In the genomic region with DNA sequence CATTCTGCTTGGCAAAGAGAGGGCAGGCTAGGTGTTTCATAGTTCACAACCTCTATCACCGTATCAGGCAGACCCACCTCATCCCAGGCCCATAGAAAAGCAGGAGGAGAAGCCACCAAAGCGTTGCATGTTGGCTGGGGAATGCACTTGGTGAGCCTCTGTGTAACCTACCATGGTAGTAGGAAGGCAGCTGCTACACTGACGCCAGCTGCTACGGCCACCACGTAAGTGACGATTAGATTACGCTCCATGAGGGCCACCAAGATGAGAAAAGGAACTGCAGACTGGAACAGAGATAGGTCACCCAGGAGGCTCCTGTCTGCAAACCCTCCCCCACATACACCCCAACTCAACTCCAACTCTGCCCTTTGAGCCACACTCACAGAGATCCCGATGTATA, we compare ENCODE assay signal across 33 mouse cellular contexts. TPM values are rescaled to one million over a fixed set of nuclear protein-coding genes. Genes with fewer than 3 reads are reported as not detected.
"Had no signal": no experiment of that assay in that cellular context is flagged by ENCODE, and none has a peak within 500 bp of the region (broad histone marks: within the 10 kb centered on the region; RNA-seq: fewer than 3 reads in every experiment).

No protein-coding gene starts in this region.

- H3K27me3 ChIP-seq: heart, embryonic 15.5 days; hindbrain, embryonic 12.5 days; hindbrain, embryonic 13.5 days; hindbrain, embryonic 15.5 days; intestine, embryonic 15.5 days; kidney, embryonic 15.5 days had no signal

- H3K4me2 ChIP-seq: heart, embryonic 11.5 days; heart, embryonic 12.5 days; heart, embryonic 13.5 days; heart, embryonic 15.5 days; hindbrain, embryonic 12.5 days; hindbrain, embryonic 13.5 days; hindbrain, embryonic 14.5 days; hindbrain, embryonic 15.5 days; intestine, embryonic 15.5 days; kidney, embryonic 15.5 days had no signal

- H3K36me3 ChIP-seq: heart, embryonic 10.5 days; heart, embryonic 12.5 days; heart, embryonic 13.5 days; heart, embryonic 15.5 days; hindbrain, embryonic 15.5 days; intestine, embryonic 15.5 days had no signal

- DNase-seq: heart, postnatal 10 days; heart, postnatal 14 days; heart, postnatal 36 days; heart, postnatal 4 days; kidney, adult 11 months; kidney, adult 18-20 months; kidney, adult 2 months; kidney, adult 8-10 months; kidney, adult 9 months; kidney, postnatal 10 days; kidney, postnatal 14 days; kidney, postnatal 25 days; kidney, postnatal 36 days; kidney, postnatal 4 days; layer of hippocampus, adult 9-11 months; layer of hippocampus, postnatal 36 days had no signal

- H3K4me3 ChIP-seq: heart, embryonic 10.5 days; heart, embryonic 12.5 days; heart, embryonic 13.5 days; heart, embryonic 15.5 days; hindbrain, embryonic 10.5 days; hindbrain, embryonic 12.5 days; hindbrain, embryonic 13.5 days; hindbrain, embryonic 15.5 days; intestine, embryonic 15.5 days; kidney, embryonic 15.5 days; layer of hippocampus, adult 2 months; left cerebral cortex, adult 2 months had no signal

RNA-seq across cellular contexts. Expression of a gene that starts 11.9 kb away (rescaled TPM):
- total RNA-seq: heart, postnatal 25 days; hematopoietic stem cell, adult 5-6 weeks had no signal

RNA-seq across cellular contexts. Expression of a gene that starts 46.4 kb away (rescaled TPM):
- total RNA-seq: hematopoietic stem cell, adult 5-6 weeks had no signal
- polyA plus RNA-seq: inflammation-experienced regulatory T-cells, adult 6 months had no signal
